Mouse (Mus musculus): ENCODE measurements around the gene Gale.

GRCm38 (mm10) chr4:136006821-136007220 lies 43.3 kb downstream of the Gale start:
- TF ChIP-seq CTCF (IDR thresholded peaks at IDR 0.05; ENCODE audit: insufficient read depth, low read length) = no peak
- TF ChIP-seq POLR2A (IDR thresholded peaks at IDR 0.05; ENCODE audit: borderline replicate concordance, extremely low read depth, low read depth, low read length) = no peak

Data from lung, adult 2 months (tissue).